Mouse (Mus musculus) splenic B cell, adult 2 months (primary cell): ENCODE data around the gene Anapc16.
A peak's percentile ranks its signal among the peaks of the same experiment; 100 is the strongest.

Experiments used
- DNase-seq: peaks from one replicate; pipeline ENCODE4 v3.0.0-alpha.2; 2011; ENCODE audit warnings: low read depth, low spot score
- H3K27me3 ChIP-seq: 2 replicates; pipeline ENCODE4 v1.6.1; 2012; ENCODE audit warnings: mild to moderate bottlenecking, low read length, moderate library complexity, mixed read lengths; ENCODE audit not compliant: control insufficient read depth, poor library complexity, insufficient read depth, severe bottlenecking
- H3K36me3 ChIP-seq: 2 replicates; pipeline ENCODE4 v1.6.1; 2012; ENCODE audit warnings: mild to moderate bottlenecking, low read length, moderate library complexity, mixed read lengths; ENCODE audit not compliant: control insufficient read depth, poor library complexity, insufficient read depth, severe bottlenecking

Anapc16 gene

GRCm38 (mm10) chr10:59952781-59953563 lies 50.0 kb downstream of the Anapc16 start:
- no peak for DNase-seq
- Histone ChIP-seq H3K36me3 (peaks cover 3% of the 10 kb centered on the region; the same call in 1 of the 2 replicates), H3K27me3 (no peaks in the 10 kb centered on the region)

- H3K27me3 ChIP-seq, result no peaks in the 10 kb centered on the region
- peak; percentile 47 for DNase-seq
- peaks cover 3% of the 10 kb centered on the region; the same call in 1 of the 2 replicates for H3K36me3 ChIP-seq
Observed at GRCm38 (mm10) chr10:59952152-59952780, 50.7 kb downstream of the Anapc16 start.

- Histone ChIP-seq H3K36me3 (peaks cover 3% of the 10 kb centered on the region; the same call in 1 of the 2 replicates), H3K27me3 (no peaks in the 10 kb centered on the region)
- DNase-seq, result peak; percentile 98
Observed at GRCm38 (mm10) chr10:59951211-59952151, 51.5 kb downstream of the Anapc16 start, which contains the start of gene Ddit4. Gene Ddit4 (minus strand): TSS chr10:59951834.

GRCm38 (mm10) chr10:59950716-59951191 lies 52.2 kb downstream of the Anapc16 start:
- DNase-seq, result peak; percentile 84
- peaks cover 3% of the 10 kb centered on the region; the same call in 1 of the 2 replicates for H3K36me3 ChIP-seq
- no peaks in the 10 kb centered on the region for H3K27me3 ChIP-seq

GRCm38 (mm10) chr10:59949783-59950605 lies 52.9 kb downstream of the Anapc16 start:
- DNase-seq, result peak; percentile 21

GRCm38 (mm10) chr10:59949255-59949648 lies 53.7 kb downstream of the Anapc16 start:
- Histone ChIP-seq H3K27me3 (no peaks in the 10 kb centered on the region), H3K36me3 (peaks cover 3% of the 10 kb centered on the region; the same call in 1 of the 2 replicates)
- DNase-seq, result no peak

More at GRCm38 (mm10) chr10:59949783-59950605, 52.9 kb downstream of the Anapc16 start:
- H3K36me3 ChIP-seq, result peaks cover 3% of the 10 kb centered on the region; the same call in 1 of the 2 replicates
- H3K27me3 ChIP-seq, result no peaks in the 10 kb centered on the region

GRCm38 (mm10) chr10:59948363-59949254 lies 54.3 kb downstream of the Anapc16 start:
- Histone ChIP-seq H3K36me3 (peaks cover 3% of the 10 kb centered on the region; the same call in 1 of the 2 replicates), H3K27me3 (no peaks in the 10 kb centered on the region)
- DNase-seq, result no peak

- Histone ChIP-seq H3K27me3 (no peaks in the 10 kb centered on the region), H3K36me3 (peaks cover 3% of the 10 kb centered on the region; the same call in 1 of the 2 replicates)
- no peak for DNase-seq
Observed at GRCm38 (mm10) chr10:59947296-59948073, 55.5 kb downstream of the Anapc16 start.

- Histone ChIP-seq H3K27me3 (no peaks in the 10 kb centered on the region), H3K36me3 (peaks cover 3% of the 10 kb centered on the region; the same call in 1 of the 2 replicates)
- DNase-seq, result no peak
Observed at GRCm38 (mm10) chr10:59946362-59946761, 56.6 kb downstream of the Anapc16 start.

- Histone ChIP-seq H3K36me3 (peaks cover 3% of the 10 kb centered on the region; the same call in 1 of the 2 replicates), H3K27me3 (no peaks in the 10 kb centered on the region)
- no peak for DNase-seq
Observed at GRCm38 (mm10) chr10:59945416-59945815, 57.5 kb downstream of the Anapc16 start.

- no peak for DNase-seq
- no peaks in the 10 kb centered on the region for H3K27me3 ChIP-seq
- H3K36me3 ChIP-seq, result no peaks in the 10 kb centered on the region
Observed at GRCm38 (mm10) chr10:59943421-59943989, 59.4 kb downstream of the Anapc16 start.

GRCm38 (mm10) chr10:59942847-59943420 lies 60.0 kb downstream of the Anapc16 start:
- H3K36me3 ChIP-seq, result no peaks in the 10 kb centered on the region
- no peak for DNase-seq

More at GRCm38 (mm10) chr10:59942847-59943420, 60.0 kb downstream of the Anapc16 start:
- H3K27me3 ChIP-seq, result no peaks in the 10 kb centered on the region
